Mouse (Mus musculus): Measurements from ENCODE around the gene Gmip. TPM values are rescaled to one million over a fixed set of nuclear protein-coding genes. Genes with fewer than 3 reads are reported as not detected.

Gene Gmip
- polyA plus RNA-seq, 1 experiment = 5.7 TPM

DNA sequence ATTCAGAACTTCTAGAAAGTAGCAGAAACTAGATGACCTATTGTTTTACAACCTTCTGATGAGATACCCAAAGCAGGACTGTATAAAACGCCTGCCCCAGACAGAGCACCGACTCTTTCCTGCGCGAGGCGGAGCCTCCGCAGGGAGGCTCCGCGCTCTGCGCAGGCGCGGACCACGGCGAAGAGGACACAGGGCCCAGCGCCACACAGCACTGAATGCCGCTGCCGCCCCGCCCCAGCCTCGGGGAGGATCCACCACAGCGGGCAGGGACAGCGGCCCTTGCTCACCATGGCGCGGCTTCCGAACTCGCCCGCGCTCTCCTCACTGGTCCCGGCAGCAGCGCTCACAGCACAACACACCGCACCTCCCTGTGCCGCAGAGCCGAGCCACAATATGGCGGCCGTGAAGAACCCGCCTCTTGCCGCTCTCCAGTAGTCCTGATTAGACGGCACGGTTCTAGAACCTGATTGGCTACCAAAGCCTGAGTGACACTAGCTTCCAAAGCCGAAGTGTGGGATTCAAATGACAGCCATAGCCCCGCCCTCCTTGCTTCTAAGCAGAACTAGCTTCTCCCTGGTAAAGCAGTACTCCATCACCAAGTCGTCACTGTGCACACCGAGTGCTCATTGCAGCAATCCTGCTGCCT lies 33.9 kb upstream of the Gmip start, which contains the start of gene Gm20422:
Gm20422 (minus strand) TSS at position 384 of the 646 bp plus-strand sequence.
- TF ChIP-seq POLR2A (IDR thresholded peaks at IDR 0.05; ENCODE audit: insufficient read length, low read depth) (peak; percentile 95), MYOG (IDR thresholded peaks at IDR 0.05; ENCODE audit: control insufficient read depth in 1 of 3, insufficient read depth in 1 of 3, insufficient read length in 2 of 3, low read depth in 2 of 3) (no peak), CEBPB (IDR thresholded peaks at IDR 0.05; ENCODE audit: insufficient read depth, poor library complexity, severe bottlenecking) (no peak), E2F4 (IDR thresholded peaks at IDR 0.05; ENCODE audit: insufficient read depth) (no peak), TCF12 (IDR thresholded peaks at IDR 0.05; ENCODE audit: insufficient read depth, poor library complexity, severe bottlenecking) (no peak), MYOD1 (IDR thresholded peaks at IDR 0.05; ENCODE audit: control insufficient read depth in 1 of 3, insufficient read length in 2 of 3, low read depth in 2 of 3) (peak in 1 of 3 experiments; percentile 22), SRF (IDR thresholded peaks at IDR 0.05; ENCODE audit: control insufficient read depth, insufficient read length, low read depth) (no peak), USF1 (IDR thresholded peaks at IDR 0.05; ENCODE audit: low read depth) (no peak), REST (IDR thresholded peaks at IDR 0.05; ENCODE audit: insufficient read depth, insufficient read length) (no peak), TCF3 (IDR thresholded peaks at IDR 0.05; ENCODE audit: insufficient read length, low read depth) (no peak), POLR2AphosphoS2 (IDR thresholded peaks at IDR 0.05; ENCODE audit: insufficient read length, low read depth) (peak; percentile 92)
- peaks cover 2% of the 10 kb centered on the region for H3K36me3 ChIP-seq (ENCODE audit: control insufficient read depth, insufficient read depth)
- peak within 1 kb of the TSS; percentile 34 for H3K4me3 ChIP-seq
- peaks cover 45% of the 10 kb centered on the region for H3K79me2 ChIP-seq (ENCODE audit: control insufficient read depth, insufficient read depth)
- H3K27me3 ChIP-seq (ENCODE audit: control insufficient read depth, insufficient read depth, insufficient read length) = no peaks in the 10 kb centered on the region
- H3ac ChIP-seq (ENCODE audit: control insufficient read depth, insufficient read length) = peak within 1 kb of the TSS; percentile 40
- H3K4me2 ChIP-seq (ENCODE audit: low read depth) = peak within 1 kb of the TSS; percentile 97

DNA sequence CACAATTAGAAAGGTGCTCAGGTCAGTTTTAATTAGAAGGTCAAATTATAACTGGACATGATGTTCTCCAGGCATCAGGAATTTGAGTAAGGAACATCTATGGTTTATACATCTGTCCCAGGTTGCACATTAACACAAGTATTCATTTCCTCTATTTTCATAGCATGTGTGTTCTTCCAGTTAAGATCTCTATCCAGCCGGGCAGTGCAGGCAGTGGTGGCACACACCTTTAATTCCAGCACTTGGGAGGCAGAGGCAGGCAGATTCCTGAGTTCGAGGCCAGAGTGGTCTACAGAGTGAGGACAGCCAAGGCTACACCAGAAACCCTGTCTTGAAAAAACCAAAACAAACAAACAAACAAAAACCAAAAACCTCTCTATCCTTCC lies 33.3 kb upstream of the Gmip start:
- H3K4me3 ChIP-seq = peak overlapping the region; percentile 34
- peak overlapping the region; percentile 84 for H3K4me2 ChIP-seq (ENCODE audit: low read depth)
- peaks cover 43% of the 10 kb centered on the region for H3K79me2 ChIP-seq (ENCODE audit: control insufficient read depth, insufficient read depth)
- no peaks in the 10 kb centered on the region for H3K36me3 ChIP-seq (ENCODE audit: control insufficient read depth, insufficient read depth)
- peak overlapping the region; percentile 40 for H3ac ChIP-seq (ENCODE audit: control insufficient read depth, insufficient read length)
- TF ChIP-seq CEBPB (IDR thresholded peaks at IDR 0.05; ENCODE audit: insufficient read depth, poor library complexity, severe bottlenecking) (no peak), TCF12 (IDR thresholded peaks at IDR 0.05; ENCODE audit: insufficient read depth, poor library complexity, severe bottlenecking) (no peak), REST (IDR thresholded peaks at IDR 0.05; ENCODE audit: insufficient read depth, insufficient read length) (no peak), SRF (IDR thresholded peaks at IDR 0.05; ENCODE audit: control insufficient read depth, insufficient read length, low read depth) (no peak), MYOD1 (IDR thresholded peaks at IDR 0.05; ENCODE audit: control insufficient read depth in 1 of 3, insufficient read length in 2 of 3, low read depth in 2 of 3) (no peak), USF1 (IDR thresholded peaks at IDR 0.05; ENCODE audit: low read depth) (no peak), POLR2AphosphoS2 (IDR thresholded peaks at IDR 0.05; ENCODE audit: insufficient read length, low read depth) (no peak), MAX (IDR thresholded peaks at IDR 0.05; ENCODE audit: low read depth) (no peak), E2F4 (IDR thresholded peaks at IDR 0.05; ENCODE audit: insufficient read depth) (no peak), MYOG (IDR thresholded peaks at IDR 0.05; ENCODE audit: control insufficient read depth in 1 of 3, insufficient read depth in 1 of 3, insufficient read length in 2 of 3, low read depth in 2 of 3) (no peak), TCF3 (IDR thresholded peaks at IDR 0.05; ENCODE audit: insufficient read length, low read depth) (no peak), POLR2A (IDR thresholded peaks at IDR 0.05; ENCODE audit: insufficient read length, low read depth) (no peak)
- no peaks in the 10 kb centered on the region for H3K27me3 ChIP-seq (ENCODE audit: control insufficient read depth, insufficient read depth, insufficient read length)

DNA sequence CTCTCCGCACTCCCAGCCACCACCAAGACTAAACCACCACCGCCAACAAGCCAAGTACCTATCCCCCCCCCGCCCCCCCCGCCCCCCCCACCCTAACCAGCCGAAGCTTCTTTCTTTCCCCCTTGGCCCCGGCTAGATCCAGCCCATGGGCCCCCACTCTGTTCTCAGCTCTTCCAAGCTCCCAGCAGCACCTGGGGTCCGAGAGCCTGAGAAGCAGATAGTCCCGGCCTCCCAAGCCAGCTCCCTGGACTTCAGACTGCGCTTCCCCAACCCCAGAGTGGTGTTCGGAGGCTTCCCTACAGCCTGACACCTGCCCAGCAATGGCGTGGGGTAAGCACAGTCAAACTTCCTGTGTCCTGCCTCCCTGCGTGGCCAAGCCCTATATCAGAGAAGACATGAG lies 31.4 kb upstream of the Gmip start:
- no peaks in the 10 kb centered on the region for H3K36me3 ChIP-seq (ENCODE audit: control insufficient read depth, insufficient read depth)
- no peak overlapping the region for H3ac ChIP-seq (ENCODE audit: control insufficient read depth, insufficient read length)
- H3K79me2 ChIP-seq (ENCODE audit: control insufficient read depth, insufficient read depth) = peaks cover 23% of the 10 kb centered on the region
- no peaks in the 10 kb centered on the region for H3K27me3 ChIP-seq (ENCODE audit: control insufficient read depth, insufficient read depth, insufficient read length)
- H3K4me2 ChIP-seq (ENCODE audit: low read depth) = no peak overlapping the region
- TF ChIP-seq SRF (IDR thresholded peaks at IDR 0.05; ENCODE audit: control insufficient read depth, insufficient read length, low read depth) (no peak), REST (IDR thresholded peaks at IDR 0.05; ENCODE audit: insufficient read depth, insufficient read length) (no peak), POLR2AphosphoS2 (IDR thresholded peaks at IDR 0.05; ENCODE audit: insufficient read length, low read depth) (no peak), MAX (IDR thresholded peaks at IDR 0.05; ENCODE audit: low read depth) (no peak), USF1 (IDR thresholded peaks at IDR 0.05; ENCODE audit: low read depth) (no peak), CEBPB (IDR thresholded peaks at IDR 0.05; ENCODE audit: insufficient read depth, poor library complexity, severe bottlenecking) (no peak), TCF12 (IDR thresholded peaks at IDR 0.05; ENCODE audit: insufficient read depth, poor library complexity, severe bottlenecking) (no peak), E2F4 (IDR thresholded peaks at IDR 0.05; ENCODE audit: insufficient read depth) (no peak), MYOD1 (IDR thresholded peaks at IDR 0.05; ENCODE audit: control insufficient read depth in 1 of 3, insufficient read length in 2 of 3, low read depth in 2 of 3) (no peak), MYOG (IDR thresholded peaks at IDR 0.05; ENCODE audit: control insufficient read depth in 1 of 3, insufficient read depth in 1 of 3, insufficient read length in 2 of 3, low read depth in 2 of 3) (no peak), TCF3 (IDR thresholded peaks at IDR 0.05; ENCODE audit: insufficient read length, low read depth) (no peak), POLR2A (IDR thresholded peaks at IDR 0.05; ENCODE audit: insufficient read length, low read depth) (no peak)
- no peak overlapping the region for H3K4me3 ChIP-seq

DNA sequence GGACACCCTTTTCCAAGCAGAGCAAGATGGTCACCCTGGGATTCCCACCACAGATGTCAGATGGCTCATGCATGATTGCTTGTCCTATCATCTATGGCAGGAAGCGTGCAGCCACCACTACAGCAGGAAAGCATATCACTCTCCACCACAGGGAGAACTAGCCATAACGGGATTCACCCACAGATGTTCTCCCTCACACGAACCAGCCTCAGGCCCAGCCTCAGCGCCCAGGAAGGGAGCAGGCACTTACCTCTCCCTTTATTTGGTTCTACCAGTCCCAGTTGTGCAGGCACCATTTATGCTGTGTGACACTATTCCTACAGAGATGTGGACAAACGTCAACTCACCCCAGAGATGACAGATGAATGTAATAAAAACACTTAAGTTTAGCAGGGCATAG lies 19.4 kb upstream of the Gmip start:
- Histone ChIP-seq H3K79me2 (ENCODE audit: control insufficient read depth, insufficient read depth) (peaks cover 35% of the 10 kb centered on the region), H3K36me3 (ENCODE audit: control insufficient read depth, insufficient read depth) (no peaks in the 10 kb centered on the region), H3K4me2 (ENCODE audit: low read depth) (no peak overlapping the region), H3ac (ENCODE audit: control insufficient read depth, insufficient read length) (no peak overlapping the region), H3K27me3 (ENCODE audit: control insufficient read depth, insufficient read depth, insufficient read length) (no peaks in the 10 kb centered on the region), H3K4me3 (no peak overlapping the region)
- TF ChIP-seq SRF (IDR thresholded peaks at IDR 0.05; ENCODE audit: control insufficient read depth, insufficient read length, low read depth) (no peak), REST (IDR thresholded peaks at IDR 0.05; ENCODE audit: insufficient read depth, insufficient read length) (no peak), TCF12 (IDR thresholded peaks at IDR 0.05; ENCODE audit: insufficient read depth, poor library complexity, severe bottlenecking) (no peak), TCF3 (IDR thresholded peaks at IDR 0.05; ENCODE audit: insufficient read length, low read depth) (no peak), CEBPB (IDR thresholded peaks at IDR 0.05; ENCODE audit: insufficient read depth, poor library complexity, severe bottlenecking) (no peak), MAX (IDR thresholded peaks at IDR 0.05; ENCODE audit: low read depth) (no peak), MYOG (IDR thresholded peaks at IDR 0.05; ENCODE audit: control insufficient read depth in 1 of 3, insufficient read depth in 1 of 3, insufficient read length in 2 of 3, low read depth in 2 of 3) (no peak), POLR2AphosphoS2 (IDR thresholded peaks at IDR 0.05; ENCODE audit: insufficient read length, low read depth) (no peak), POLR2A (IDR thresholded peaks at IDR 0.05; ENCODE audit: insufficient read length, low read depth) (no peak), E2F4 (IDR thresholded peaks at IDR 0.05; ENCODE audit: insufficient read depth) (no peak), MYOD1 (IDR thresholded peaks at IDR 0.05; ENCODE audit: control insufficient read depth in 1 of 3, insufficient read length in 2 of 3, low read depth in 2 of 3) (no peak), USF1 (IDR thresholded peaks at IDR 0.05; ENCODE audit: low read depth) (no peak)
